Mouse (Mus musculus): Measurements from ENCODE around the gene Lrrc8e.
"Not testable (repeated sequence)": the region's sequence is repeated elsewhere in the genome, so short reads cannot be mapped to it uniquely, and the experiment has no call there.

Lrrc8e gene

DNA sequence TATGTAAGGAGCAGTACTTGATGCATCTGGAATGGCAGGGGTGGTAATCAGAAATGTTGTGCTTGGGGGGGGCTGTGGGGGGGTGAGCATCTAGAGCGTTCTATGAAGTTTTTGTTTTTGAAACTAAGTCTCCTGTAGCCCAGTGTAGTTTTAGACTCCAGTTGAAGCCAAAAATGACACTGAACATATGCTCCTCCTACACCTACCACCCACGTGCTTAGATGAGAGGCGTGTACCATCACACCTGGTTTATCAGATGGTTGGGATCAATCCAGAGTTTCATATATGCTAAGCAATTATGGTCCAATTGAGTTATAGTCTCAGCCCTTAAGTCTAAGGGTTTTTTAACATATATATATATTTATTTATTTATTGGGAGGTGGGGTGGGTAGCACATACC is 7.0 kb upstream of the Lrrc8e start:
- DNase-seq (ENCODE audit: low spot score in 2 of 2) = peak in 1 of 2 experiments; percentile 43

DNA sequence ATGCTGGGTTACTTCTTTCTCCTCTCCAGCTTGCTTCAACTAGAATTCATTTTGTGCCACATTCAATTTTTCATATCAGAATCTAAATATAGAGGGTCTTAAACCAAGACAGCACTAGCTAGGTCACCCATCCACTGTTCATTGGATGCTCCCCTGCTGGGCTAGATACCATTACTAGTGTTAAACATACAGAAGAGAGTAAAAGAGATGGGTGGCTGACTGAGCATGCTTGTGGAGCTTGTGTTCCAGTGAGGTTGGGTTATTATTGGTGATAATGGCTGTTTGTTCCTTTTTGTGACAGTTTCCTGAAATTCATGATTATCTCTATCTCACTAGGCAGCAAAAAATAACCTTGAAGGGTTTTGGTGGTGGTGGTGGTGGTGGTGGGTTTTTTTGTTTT is 4.6 kb upstream of the Lrrc8e start:
- DNase-seq (ENCODE audit: low spot score in 2 of 2) = no peak

GRCm38 (mm10) chr8:4226323-4226722 is 304 bp upstream of the Lrrc8e start:
- DNase-seq (ENCODE audit: low spot score in 2 of 2) = no peak

- no peak for DNase-seq (ENCODE audit: low spot score in 2 of 2)
Observed at GRCm38 (mm10) chr8:4227919-4228318, 1.3 kb downstream of the Lrrc8e start.

DNA sequence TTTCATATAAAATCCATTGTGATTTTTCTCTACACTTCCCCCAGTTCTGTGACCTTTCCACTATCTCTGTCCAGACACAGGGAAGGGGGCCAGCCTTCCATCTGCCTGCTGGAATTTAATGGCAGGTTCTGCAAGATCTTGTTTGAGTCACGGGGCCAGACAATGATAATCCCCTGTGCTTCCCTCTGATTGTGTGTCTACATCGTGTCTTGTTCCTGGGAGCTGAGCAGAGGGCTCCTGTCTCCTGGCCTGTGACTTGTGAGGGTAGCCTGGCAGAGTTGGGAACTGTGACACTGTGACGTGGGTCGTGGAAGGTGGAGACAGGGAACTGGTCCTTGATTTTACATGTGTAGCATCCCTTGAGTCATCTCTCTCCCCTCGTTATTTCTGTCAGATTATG is 3.2 kb downstream of the Lrrc8e start:
- no peak for DNase-seq (ENCODE audit: low spot score in 2 of 2)

DNA sequence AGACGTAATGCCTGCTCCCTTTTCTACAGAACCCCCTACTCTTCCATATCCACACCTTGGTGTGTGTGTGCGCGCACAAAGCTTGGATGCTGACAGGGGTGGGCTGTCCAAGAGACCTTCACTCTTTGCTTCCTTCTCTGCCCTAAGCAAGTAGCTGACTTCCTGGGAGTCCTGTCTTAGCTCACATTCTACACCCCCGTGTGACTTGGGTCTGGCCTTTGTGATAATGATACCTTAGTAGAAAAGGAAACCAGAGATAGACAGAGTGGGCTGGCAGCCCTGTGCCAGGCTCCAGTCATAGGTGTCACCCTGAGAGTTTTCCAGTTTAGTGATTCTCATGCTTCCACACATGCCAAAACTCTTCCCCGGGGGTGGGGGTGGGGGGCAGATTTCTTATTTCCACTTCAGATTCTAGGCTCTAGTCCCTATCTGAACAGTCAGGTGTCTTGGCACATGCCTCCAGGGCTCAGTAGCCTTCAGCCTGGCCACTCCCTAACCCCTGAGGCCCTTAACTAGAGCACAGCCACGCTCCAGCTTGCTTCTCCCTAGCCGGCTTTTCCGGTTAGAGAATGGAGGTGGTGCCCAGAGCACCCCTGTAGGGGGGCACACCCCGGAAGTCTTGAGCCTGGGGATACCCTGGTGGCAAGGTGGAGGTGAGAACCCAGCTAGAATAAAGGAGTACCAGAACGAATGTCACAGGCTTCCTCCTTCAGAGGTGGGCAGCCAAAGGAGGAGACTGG is 4.2 kb downstream of the Lrrc8e start:
- no peak for DNase-seq (ENCODE audit: low spot score in 2 of 2)

DNA sequence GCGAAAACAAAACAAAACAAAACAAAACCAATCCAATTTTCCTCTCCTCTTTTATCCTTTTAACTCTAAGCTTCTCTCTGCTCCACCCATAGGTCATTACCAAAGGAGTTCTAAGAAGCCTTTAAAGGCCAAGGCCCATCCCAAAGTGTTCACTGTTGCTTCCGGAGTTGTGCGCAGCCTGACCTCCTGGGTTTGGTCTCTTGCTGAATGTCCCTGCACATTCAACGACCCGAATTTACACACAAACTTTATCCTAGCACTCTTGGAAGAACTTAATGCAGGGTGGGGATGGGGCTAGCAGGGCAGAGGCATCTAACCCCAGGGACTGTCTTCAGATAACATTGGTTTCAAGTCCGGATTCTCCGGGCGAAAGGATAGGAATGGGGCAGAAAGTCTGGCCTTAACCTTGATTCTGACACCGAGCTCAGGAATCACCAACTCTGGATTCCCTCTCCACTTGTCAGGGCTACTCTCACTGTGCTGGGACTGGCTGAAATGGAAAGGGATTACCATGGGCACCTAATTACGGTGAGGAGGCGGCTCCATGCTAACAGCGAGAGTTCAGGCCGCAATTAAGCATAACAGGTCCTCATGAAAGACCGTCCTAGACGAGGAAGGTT is 11.3 kb downstream of the Lrrc8e start:
- no peak for DNase-seq (ENCODE audit: low spot score in 2 of 2)

DNA sequence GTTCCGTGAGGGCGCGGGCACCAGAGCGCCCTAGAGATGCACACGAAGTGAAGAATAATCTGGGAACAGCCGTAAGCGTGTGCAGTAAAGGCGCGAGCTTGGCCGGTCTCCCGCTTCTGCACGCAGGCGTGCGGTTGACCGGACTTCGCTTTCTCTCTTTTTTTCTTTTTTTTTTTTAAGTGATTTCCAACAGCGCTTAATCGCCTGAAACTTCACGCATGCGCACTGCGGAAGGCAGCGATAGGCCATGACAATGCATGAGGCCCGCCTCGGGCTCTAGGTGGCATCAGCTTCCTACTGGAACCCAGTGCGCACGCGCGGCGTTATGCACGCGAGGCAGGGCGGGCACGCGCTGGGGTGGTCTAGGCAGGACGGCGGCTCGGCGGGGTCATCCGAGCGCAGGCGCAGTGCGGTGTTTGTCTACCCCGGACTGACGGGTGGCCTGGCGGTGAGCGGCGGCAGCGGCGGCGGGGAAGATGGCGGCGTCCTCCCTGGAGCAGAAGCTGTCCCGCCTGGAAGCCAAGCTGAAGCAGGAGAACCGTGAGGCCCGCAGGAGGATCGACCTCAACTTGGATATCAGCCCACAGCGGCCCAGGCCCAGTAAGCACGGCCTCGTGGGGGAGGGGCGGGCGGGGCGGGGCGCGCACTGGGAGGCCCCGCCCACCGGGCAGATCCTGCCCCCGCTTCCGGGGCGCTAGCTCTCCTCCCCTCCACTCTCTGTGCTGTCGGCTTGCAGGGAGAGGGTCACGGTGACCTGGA is 12.0 kb downstream of the Lrrc8e start, which contains the start of the genes Map2k7 and Gm49320:
Gene Map2k7 (plus strand): TSS at position 307 of the 759 bp plus-strand sequence.
Gene Gm49320 (plus strand): TSS at position 432 of the 759 bp plus-strand sequence.
- peak; percentile 100 for DNase-seq (ENCODE audit: low spot score in 2 of 2)

DNA sequence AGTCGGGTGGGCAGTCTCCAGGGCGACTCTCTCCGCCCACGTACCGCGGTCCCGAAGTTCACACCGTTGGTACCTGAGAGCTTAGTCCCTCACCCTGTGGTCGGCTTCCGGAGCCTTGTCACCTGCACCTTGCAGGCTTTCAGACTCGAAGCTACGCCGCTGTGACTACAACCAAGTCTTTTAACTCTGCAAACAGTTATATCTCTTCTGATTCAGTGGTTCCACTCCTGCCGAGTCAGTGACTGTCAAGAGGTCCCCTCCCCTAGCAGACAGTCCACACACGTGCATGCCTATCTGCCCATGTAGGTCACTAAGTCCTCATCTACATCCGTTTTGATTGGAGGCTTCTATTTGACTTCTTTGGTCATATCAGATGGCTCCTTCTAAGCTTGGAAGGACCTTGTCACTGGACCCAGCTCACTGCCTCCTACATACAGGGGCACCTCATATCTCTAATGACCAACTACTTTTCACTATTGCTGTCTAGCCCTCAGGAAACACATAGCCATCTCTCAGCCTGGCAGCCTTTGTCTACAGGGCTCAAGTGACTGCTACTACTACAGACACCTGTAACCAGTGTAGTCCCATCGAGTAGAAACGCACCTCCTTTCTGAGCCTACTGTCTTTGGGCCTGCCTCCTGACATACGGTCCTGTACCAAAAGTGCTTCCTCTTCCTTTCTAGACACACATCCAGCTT is 12.7 kb downstream of the Lrrc8e start:
- DNase-seq (ENCODE audit: low spot score in 2 of 2) = no peak

- DNase-seq (ENCODE audit: low spot score in 2 of 2) = no peak
Observed at GRCm38 (mm10) chr8:4245061-4245460, 18.4 kb downstream of the Lrrc8e start.

- no peak for DNase-seq (ENCODE audit: low spot score in 2 of 2)
Observed at GRCm38 (mm10) chr8:4245737-4246136, 19.1 kb downstream of the Lrrc8e start.

DNA sequence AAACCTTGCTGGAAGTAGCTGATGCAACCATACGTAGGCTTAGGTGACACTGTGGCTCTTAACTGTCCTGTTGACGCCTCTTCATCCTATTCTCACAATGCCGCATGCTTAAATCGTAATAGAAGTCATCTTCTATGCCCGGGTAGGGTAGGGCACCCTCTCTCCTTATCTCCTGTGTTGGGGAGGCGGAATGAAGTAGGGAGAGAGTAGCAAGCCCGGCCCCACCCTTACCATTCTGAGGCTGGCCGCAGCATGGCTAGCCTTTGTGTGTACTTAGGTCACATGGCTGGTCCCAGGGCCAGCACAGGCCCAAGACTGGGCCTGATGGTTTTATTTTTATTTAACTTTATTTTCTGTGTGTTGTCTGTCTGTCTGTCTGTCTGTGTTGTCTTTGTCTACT is 20.6 kb downstream of the Lrrc8e start:
- no peak for DNase-seq (ENCODE audit: low spot score in 2 of 2)

DNA sequence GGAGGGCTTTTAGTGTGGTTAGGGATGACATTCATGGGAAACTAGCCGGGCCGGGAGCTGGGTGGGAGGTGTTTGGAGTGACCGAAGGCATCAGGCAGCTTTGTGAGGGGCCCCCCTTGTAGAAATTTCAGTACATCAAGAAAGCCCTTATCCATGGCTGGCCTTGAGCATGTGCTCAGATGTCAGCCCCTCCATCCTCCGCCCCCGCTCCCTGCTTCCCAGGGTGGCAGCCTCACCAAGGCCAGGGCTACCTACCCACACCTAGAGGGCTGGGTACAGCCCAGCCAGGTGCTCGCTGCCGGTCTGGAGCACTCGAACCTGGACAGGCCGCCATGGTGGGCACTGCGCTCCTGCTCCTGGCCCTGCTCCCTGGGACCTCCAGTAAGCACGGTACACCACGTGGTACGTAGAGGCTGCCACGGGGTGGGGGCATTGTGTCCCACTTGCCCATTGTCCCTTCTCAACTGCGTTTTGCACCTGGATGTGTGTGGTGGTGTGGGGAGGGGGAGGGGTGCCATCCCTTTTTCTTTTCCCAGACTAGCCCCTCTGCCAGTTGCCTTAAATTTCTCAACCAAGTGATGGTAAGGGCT is 21.4 kb downstream of the Lrrc8e start, which contains the start of gene Tgfbr3l:
Gene Tgfbr3l (plus strand): TSS at position 264 of the 590 bp plus-strand sequence.
- DNase-seq (ENCODE audit: low spot score in 2 of 2) = no peak

DNA sequence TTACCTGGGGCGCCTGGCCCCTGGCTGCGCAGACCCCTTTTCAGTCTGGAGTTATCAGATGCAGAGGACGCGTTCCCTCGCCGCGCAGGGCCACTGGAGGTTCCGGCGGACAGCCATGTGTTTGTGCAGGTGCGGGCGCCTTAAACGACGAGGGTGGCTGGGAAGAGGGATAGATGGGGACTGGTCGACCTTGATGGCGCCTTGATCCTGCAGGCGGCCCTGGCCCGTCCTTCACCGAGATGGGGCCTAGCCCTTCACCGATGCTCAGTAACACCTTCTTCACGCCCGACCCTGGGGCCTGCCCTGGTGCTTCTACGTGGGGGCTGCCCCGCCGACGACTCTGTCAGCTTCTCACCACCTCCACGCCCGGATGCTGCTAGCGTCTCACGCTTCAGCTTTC is 22.6 kb downstream of the Lrrc8e start:
- no peak for DNase-seq (ENCODE audit: low spot score in 2 of 2)

DNA sequence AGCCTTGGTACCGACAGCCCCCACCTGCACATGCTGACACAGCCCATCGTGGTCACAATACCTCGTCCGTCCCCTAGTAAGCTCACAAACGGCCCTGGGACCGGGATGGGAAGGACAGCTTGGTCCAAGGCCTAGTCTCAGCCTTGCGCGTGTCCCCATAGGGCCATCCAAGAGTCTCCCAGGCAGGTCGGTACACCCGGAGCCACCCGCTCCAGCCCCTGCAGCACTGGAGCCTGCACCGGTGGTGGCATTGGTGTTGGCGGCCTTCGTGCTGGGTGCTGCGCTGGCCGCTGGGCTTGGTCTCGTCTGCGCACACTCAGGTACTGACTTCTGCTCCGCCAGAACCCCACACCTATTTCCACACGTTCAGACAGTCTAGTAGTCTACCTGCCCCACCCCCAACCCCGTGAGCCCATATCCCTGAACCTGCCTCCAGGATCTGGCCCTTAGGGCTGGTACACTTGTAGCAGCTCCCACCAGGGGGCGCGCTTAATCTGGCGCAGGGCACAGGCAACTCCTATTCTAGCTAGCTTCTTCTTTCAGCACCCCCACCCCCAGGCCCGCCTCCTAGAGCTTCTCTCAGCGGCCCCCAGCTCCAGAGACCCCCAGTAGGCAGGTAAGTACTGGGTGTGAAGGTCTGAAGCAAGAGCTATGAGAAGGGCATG is 23.8 kb downstream of the Lrrc8e start:
- DNase-seq (ENCODE audit: low spot score in 2 of 2) = peak; percentile 83 to 86

- no peak for DNase-seq (ENCODE audit: low spot score in 2 of 2)
Observed at GRCm38 (mm10) chr8:4252116-4252760, 25.6 kb downstream of the Lrrc8e start.

GRCm38 (mm10) chr8:4252934-4253841 is 26.6 kb downstream of the Lrrc8e start, which contains the start of gene Snapc2:
Gene Snapc2, plus strand, starts transcription at chr8:4253080.
- peak; percentile 95 to 96 for DNase-seq (ENCODE audit: low spot score in 2 of 2)

- peak in 1 of 2 experiments; percentile 76 for DNase-seq (ENCODE audit: low spot score in 2 of 2)
Observed at GRCm38 (mm10) chr8:4254001-4254400, 27.4 kb downstream of the Lrrc8e start.

DNA sequence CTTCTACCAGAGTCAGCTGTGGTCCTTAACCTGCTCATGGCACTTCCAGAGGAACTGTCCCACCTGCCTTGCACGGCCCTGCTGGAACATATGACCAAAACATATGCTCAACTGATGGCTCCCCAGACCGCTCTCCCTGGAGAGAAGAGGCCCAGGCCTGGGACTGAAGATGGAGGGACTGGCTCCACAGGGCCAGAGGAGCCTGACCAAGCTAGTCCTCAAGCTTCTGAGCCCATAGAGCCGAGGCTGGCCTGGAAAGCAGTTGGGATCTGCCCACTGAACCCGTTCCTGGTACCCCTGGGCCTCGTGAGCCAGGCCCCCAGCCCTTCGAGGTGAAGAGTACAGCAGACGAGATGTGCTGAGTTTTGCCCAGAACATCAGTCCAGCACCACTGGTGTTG is 28.8 kb downstream of the Lrrc8e start:
- not testable (repeated sequence) for DNase-seq (ENCODE audit: low spot score in 2 of 2)

All from frontal cortex, postnatal 36 days (tissue).